Mouse (Mus musculus) MEL (cell line): ENCODE results near the gene Prr14.
A peak's percentile ranks its signal among the peaks of the same experiment; 100 is the strongest.

Experiments used
- CHD1 ChIP-seq: IDR thresholded peaks from 2 replicates; pipeline ENCODE4 v1.6.1; 2012; ENCODE audit warnings: low read depth, mild to moderate bottlenecking, inconsistent platforms, low read length, improper control_type of control experiment
- CHD2 ChIP-seq: IDR thresholded peaks from 2 replicates; pipeline ENCODE4 v1.6.1; 2011; ENCODE audit warnings: low read length, improper control_type of control experiment
- CTCF ChIP-seq, 3 experiments: IDR thresholded peaks in 2 of 3; conservative IDR thresholded peaks in 1 of 3; 2 replicates each; pipeline ENCODE4 v1.5.1; 2011 to 2012; ENCODE audit warnings: low read length in 3 of 3, low read depth in 2 of 3, mild to moderate bottlenecking in 2 of 3, improper control_type of control experiment in 1 of 3, inconsistent platforms in 1 of 3, mixed read lengths in 1 of 3, moderate library complexity in 1 of 3; ENCODE audit not compliant: control insufficient read depth in 1 of 3, insufficient read depth in 1 of 3, poor library complexity in 1 of 3, severe bottlenecking in 1 of 3
- MAX ChIP-seq: IDR thresholded peaks from 2 replicates; pipeline ENCODE4 v1.6.1; 2011; ENCODE audit warnings: low read length, improper control_type of control experiment
- NRF1 ChIP-seq: IDR thresholded peaks from 2 replicates; pipeline ENCODE4 v1.6.1; 2014; ENCODE audit warnings: low read depth, mild to moderate bottlenecking, inconsistent platforms, low read length, improper control_type of control experiment, moderate library complexity; ENCODE audit not compliant: poor library complexity, insufficient read depth, severe bottlenecking
- POLR2A ChIP-seq, 2 experiments: IDR thresholded peaks; 2 replicates each; pipeline ENCODE4 v1.6.1; 2011 to 2012; ENCODE audit warnings: low read length in 2 of 2, mild to moderate bottlenecking in 2 of 2, control low read depth in 1 of 2, improper control_type of control experiment in 1 of 2, low read depth in 1 of 2, moderate library complexity in 1 of 2; ENCODE audit not compliant: control insufficient read depth in 1 of 2, insufficient read depth in 1 of 2, poor library complexity in 1 of 2
- POLR2AphosphoS2 ChIP-seq: IDR thresholded peaks from 2 replicates; pipeline ENCODE4 v1.6.1; 2011; ENCODE audit warnings: low read length, improper control_type of control experiment
- POLR2AphosphoS5 ChIP-seq: IDR thresholded peaks from 2 replicates; pipeline ENCODE4 v1.6.1; 2012; ENCODE audit warnings: low read depth, borderline replicate concordance, mild to moderate bottlenecking, inconsistent platforms, low read length, moderate library complexity, mixed read lengths
- RCOR1 ChIP-seq: IDR thresholded peaks from 2 replicates; pipeline ENCODE4 v1.6.1; 2012; ENCODE audit warnings: low read depth, mild to moderate bottlenecking, inconsistent platforms, low read length, improper control_type of control experiment
- TAL1 ChIP-seq: IDR thresholded peaks from 2 replicates; pipeline ENCODE4 v1.6.1; 2012; ENCODE audit warnings: mild to moderate bottlenecking, inconsistent platforms, low read length, moderate library complexity, mixed read lengths
- UBTF ChIP-seq: IDR thresholded peaks from 2 replicates; pipeline ENCODE4 v1.6.1; 2012; ENCODE audit warnings: low read depth, mild to moderate bottlenecking, inconsistent platforms, low read length, improper control_type of control experiment, moderate library complexity, borderline replicate concordance; ENCODE audit not compliant: insufficient read depth
- ZC3H11A ChIP-seq: IDR thresholded peaks from 2 replicates; pipeline ENCODE4 v1.6.1; 2012; ENCODE audit warnings: low read depth, mild to moderate bottlenecking, inconsistent platforms, low read length, improper control_type of control experiment

GRCm38 (mm10) chr7:127421388-127422191 is 37.8 kb upstream of the Prr14 start, which contains the start of gene Zfp688:
- TF ChIP-seq CTCF (IDR thresholded peaks at IDR 0.05 in 2 of 3, conservative IDR thresholded peaks at IDR 0.05 in 1 of 3; ENCODE audit: control insufficient read depth in 1 of 3, insufficient read depth in 1 of 3, low read depth in 2 of 3, low read length in 3 of 3, poor library complexity in 1 of 3, severe bottlenecking in 1 of 3) (peak in 1 of 3 experiments; percentile 18; a peak in 1 of 6 replicates), POLR2A (IDR thresholded peaks at IDR 0.05; ENCODE audit: control insufficient read depth in 1 of 2, insufficient read depth in 1 of 2, low read depth in 1 of 2, low read length in 2 of 2, poor library complexity in 1 of 2) (peak; percentile 76 to 90; a peak in 3 of 4 replicates), POLR2AphosphoS5 (no peak), TAL1 (no peak), NRF1 (no peak), POLR2AphosphoS2 (peak; percentile 77; the same call in 1 of the 2 replicates), UBTF (no peak), RCOR1 (0 out of 2 replicates have a peak, but pooled peaks have one; percentile 31), MAX (peak; percentile 72; the same call in 1 of the 2 replicates), CHD1 (no peak), ZC3H11A (no peak), CHD2 (no peak)
